Mouse (Mus musculus) mature B cell (primary cell): ENCODE measurements around the gene Egfr.

Source experiments
- in situ Hi-C: fragments of 300-500 bp; cut with MboI; formaldehyde crosslinking; loops from 2 replicates; pipeline ENCODE4 v1.14.3; 2019

The Egfr gene

GRCm38 (mm10) chr11:16752007-16752348 lies at the start of gene Egfr:
Gene Egfr, plus strand, starts transcription at chr11:16752203.
- in situ Hi-C loops = no loop called here

GRCm38 (mm10) chr11:16703221-16703620 lies 48.8 kb upstream of the Egfr start:
- in situ Hi-C loops = no loop called here

GRCm38 (mm10) chr11:16735083-16735644 lies 16.8 kb upstream of the Egfr start:
- in situ Hi-C loops = no loop called here

GRCm38 (mm10) chr11:16737323-16737722 lies 14.7 kb upstream of the Egfr start:
- in situ Hi-C loops = no loop called here

- in situ Hi-C loops = no loop called here
These were observed 13.3 kb upstream of the Egfr start for GRCm38 (mm10) chr11:16738691-16739090.

- in situ Hi-C loops = no loop called here
These were observed 12.8 kb upstream of the Egfr start for GRCm38 (mm10) chr11:16739155-16739554.

GRCm38 (mm10) chr11:16740691-16741611 lies 11.1 kb upstream of the Egfr start:
- in situ Hi-C loops = no loop called here

- in situ Hi-C loops = no loop called here
These were observed 9.8 kb upstream of the Egfr start for GRCm38 (mm10) chr11:16742251-16742650.

- in situ Hi-C loops = no loop called here
These were observed 9.2 kb upstream of the Egfr start for GRCm38 (mm10) chr11:16742821-16743220.

GRCm38 (mm10) chr11:16751457-16751982 lies 483 bp upstream of the Egfr start:
- in situ Hi-C loops = no loop called here

- in situ Hi-C loops = no loop called here
These were observed 548 bp downstream of the Egfr start for GRCm38 (mm10) chr11:16752349-16753153.

- in situ Hi-C loops = no loop called here
These were observed 1.4 kb downstream of the Egfr start for GRCm38 (mm10) chr11:16753154-16754040.

GRCm38 (mm10) chr11:16759930-16760329 lies 7.9 kb downstream of the Egfr start:
- in situ Hi-C loops = no loop called here

- in situ Hi-C loops = no loop called here
These were observed 9.2 kb downstream of the Egfr start for GRCm38 (mm10) chr11:16761184-16761583.

- in situ Hi-C loops = no loop called here
These were observed 14.2 kb downstream of the Egfr start for GRCm38 (mm10) chr11:16766038-16766815.

GRCm38 (mm10) chr11:16767984-16768383 lies 16.0 kb downstream of the Egfr start:
- in situ Hi-C loops = no loop called here

- in situ Hi-C loops = no loop called here
These were observed 17.3 kb downstream of the Egfr start for GRCm38 (mm10) chr11:16769276-16769675.

- in situ Hi-C loops = no loop called here
These were observed 17.8 kb downstream of the Egfr start for GRCm38 (mm10) chr11:16769709-16770303.

GRCm38 (mm10) chr11:16770966-16771365 lies 19.0 kb downstream of the Egfr start:
- in situ Hi-C loops = no loop called here

- in situ Hi-C loops = no loop called here
These were observed 20.7 kb downstream of the Egfr start for GRCm38 (mm10) chr11:16772717-16773116.
